Mouse (Mus musculus) left cerebral cortex, postnatal 4 days (tissue): ENCODE measurements around the gene Prss27. TPM values are rescaled to one million over a fixed set of nuclear protein-coding genes. Genes with fewer than 3 reads are reported as not detected.

Source experiments
- DNase-seq: peaks from one replicate; pipeline ENCODE4 v3.0.0-alpha.2; 2022
- intact Hi-C: fragments of 180-260 bp; cut with DNase I; formaldehyde crosslinking; loops from one replicate; pipeline ENCODE4 v1.15.1; 2025
- total RNA-seq, 2 experiments: library from RNA; stranded (reverse); gene quantifications; 2 replicates each; pipeline ENCODE4 v1.2.3; 2021

The Prss27 gene
- not detected for total RNA-seq

- DNase-seq = no peak
- intact Hi-C loops = no loop called here
These were observed at the start of gene Prss27 for GRCm38 (mm10) chr17:24037844-24038243. Gene Prss27, plus strand, starts transcription at chr17:24038144.

- no peak for DNase-seq
- intact Hi-C loops = no loop called here
These were observed 48.1 kb upstream of the Prss27 start for GRCm38 (mm10) chr17:23989802-23990201.

- no peak for DNase-seq
- intact Hi-C loops = no loop called here
These were observed 45.0 kb upstream of the Prss27 start for GRCm38 (mm10) chr17:23992789-23993553.

GRCm38 (mm10) chr17:23993559-23994428 is 44.1 kb upstream of the Prss27 start:
- peak; percentile 95 for DNase-seq
- intact Hi-C loops = no loop called here

- intact Hi-C loops = no loop called here
These were observed 43.3 kb upstream of the Prss27 start for GRCm38 (mm10) chr17:23994667-23995066.

GRCm38 (mm10) chr17:23995421-23995820 is 42.5 kb upstream of the Prss27 start:
- no peak for DNase-seq
- intact Hi-C loops = no loop called here

More at GRCm38 (mm10) chr17:23994667-23995066, 43.3 kb upstream of the Prss27 start:
- no peak for DNase-seq

GRCm38 (mm10) chr17:23997901-23998300 is 40.0 kb upstream of the Prss27 start, which contains the start of gene Prss22:
Gene Prss22, minus strand, starts transcription at chr17:23998100.
- DNase-seq = no peak
- intact Hi-C loops = no loop called here

- DNase-seq = no peak
- intact Hi-C loops = no loop called here
These were observed 39.6 kb upstream of the Prss27 start for GRCm38 (mm10) chr17:23998383-23998782.

- DNase-seq = peak; percentile 35
- intact Hi-C loops = no loop called here
These were observed 37.5 kb upstream of the Prss27 start for GRCm38 (mm10) chr17:24000404-24000803.

GRCm38 (mm10) chr17:24004071-24004665 is 33.8 kb upstream of the Prss27 start:
- intact Hi-C loops = no loop called here
- DNase-seq = no peak

- DNase-seq = no peak
- intact Hi-C loops = no loop called here
These were observed 32.9 kb upstream of the Prss27 start for GRCm38 (mm10) chr17:24005049-24005448.

GRCm38 (mm10) chr17:24006930-24007329 is 31.0 kb upstream of the Prss27 start:
- intact Hi-C loops = no loop called here
- no peak for DNase-seq

- no peak for DNase-seq
- intact Hi-C loops = no loop called here
These were observed 30.6 kb upstream of the Prss27 start for GRCm38 (mm10) chr17:24007391-24007790.

GRCm38 (mm10) chr17:24008105-24008504 is 29.8 kb upstream of the Prss27 start:
- intact Hi-C loops = no loop called here
- no peak for DNase-seq

- DNase-seq = no peak
- intact Hi-C loops = no loop called here
These were observed 28.3 kb upstream of the Prss27 start for GRCm38 (mm10) chr17:24009617-24010016.

GRCm38 (mm10) chr17:24012921-24013320 is 25.0 kb upstream of the Prss27 start:
- intact Hi-C loops = no loop called here
- DNase-seq = no peak

GRCm38 (mm10) chr17:24014433-24014965 is 23.4 kb upstream of the Prss27 start:
- intact Hi-C loops = no loop called here
- DNase-seq = no peak

GRCm38 (mm10) chr17:24015727-24016126 is 22.2 kb upstream of the Prss27 start:
- intact Hi-C loops = no loop called here
- no peak for DNase-seq

- DNase-seq = no peak
- intact Hi-C loops = no loop called here
These were observed 17.2 kb upstream of the Prss27 start for GRCm38 (mm10) chr17:24020696-24021095.

GRCm38 (mm10) chr17:24021375-24022199 is 16.4 kb upstream of the Prss27 start:
- intact Hi-C loops = no loop called here
- no peak for DNase-seq
